Mouse (Mus musculus) kidney, adult 11 months (tissue): ENCODE data around the gene Pglyrp2.
A peak's percentile ranks its signal among the peaks of the same experiment; 100 is the strongest.

Experiments
- DNase-seq: peaks from one replicate; pipeline ENCODE4 v3.0.0; 2022

The Pglyrp2 gene

GRCm38 (mm10) chr17:32424034-32424433 is at the start of gene Pglyrp2:
Gene Pglyrp2 (minus strand): TSS chr17:32424167.
- no peak for DNase-seq

GRCm38 (mm10) chr17:32472176-32472575 is 48.2 kb upstream of the Pglyrp2 start:
- no peak for DNase-seq

GRCm38 (mm10) chr17:32470795-32471194 is 46.8 kb upstream of the Pglyrp2 start:
- DNase-seq: no peak

- DNase-seq: peak; percentile 52
Observed at GRCm38 (mm10) chr17:32468494-32468893, 44.5 kb upstream of the Pglyrp2 start.

- no peak for DNase-seq
Observed at GRCm38 (mm10) chr17:32454997-32455396, 31.0 kb upstream of the Pglyrp2 start.

- DNase-seq: no peak
Observed at GRCm38 (mm10) chr17:32454188-32454587, 30.2 kb upstream of the Pglyrp2 start.

GRCm38 (mm10) chr17:32452482-32452881 is 28.5 kb upstream of the Pglyrp2 start, which contains the start of gene Cyp4f39:
Gene Cyp4f39 (plus strand): TSS chr17:32452723.
- peak; percentile 12 for DNase-seq

- DNase-seq: no peak
Observed at GRCm38 (mm10) chr17:32450844-32451537, 27.0 kb upstream of the Pglyrp2 start.

- DNase-seq: no peak
Observed at GRCm38 (mm10) chr17:32449042-32449441, 25.1 kb upstream of the Pglyrp2 start.

- no peak for DNase-seq
Observed at GRCm38 (mm10) chr17:32447195-32447594, 23.2 kb upstream of the Pglyrp2 start.

GRCm38 (mm10) chr17:32445016-32445415 is 21.0 kb upstream of the Pglyrp2 start:
- no peak for DNase-seq

GRCm38 (mm10) chr17:32443245-32443644 is 19.3 kb upstream of the Pglyrp2 start:
- no peak for DNase-seq

- DNase-seq: no peak
Observed at GRCm38 (mm10) chr17:32437106-32437505, 13.1 kb upstream of the Pglyrp2 start.

GRCm38 (mm10) chr17:32435151-32435550 is 11.2 kb upstream of the Pglyrp2 start:
- peak; percentile 21 for DNase-seq

- DNase-seq: no peak
Observed at GRCm38 (mm10) chr17:32434324-32434723, 10.4 kb upstream of the Pglyrp2 start.

- no peak for DNase-seq
Observed at GRCm38 (mm10) chr17:32431972-32432371, 8.0 kb upstream of the Pglyrp2 start.

- DNase-seq: no peak
Observed at GRCm38 (mm10) chr17:32426610-32427009, 2.6 kb upstream of the Pglyrp2 start.

GRCm38 (mm10) chr17:32420781-32421180 is 3.2 kb downstream of the Pglyrp2 start:
- DNase-seq: no peak

GRCm38 (mm10) chr17:32419989-32420388 is 4.0 kb downstream of the Pglyrp2 start:
- no peak for DNase-seq

GRCm38 (mm10) chr17:32416771-32417170 is 7.2 kb downstream of the Pglyrp2 start:
- DNase-seq: no peak

- no peak for DNase-seq
Observed at GRCm38 (mm10) chr17:32415417-32416020, 8.4 kb downstream of the Pglyrp2 start.

GRCm38 (mm10) chr17:32411898-32412297 is 12.1 kb downstream of the Pglyrp2 start:
- DNase-seq: no peak

- no peak for DNase-seq
Observed at GRCm38 (mm10) chr17:32403417-32403816, 20.6 kb downstream of the Pglyrp2 start, which contains the start of gene Rasal3. Gene Rasal3 (minus strand): TSS chr17:32403583.

- DNase-seq: no peak
Observed at GRCm38 (mm10) chr17:32402779-32403157, 21.2 kb downstream of the Pglyrp2 start.
